Mouse (Mus musculus): Measurements from ENCODE around the gene Vmn1r210. TPM values are rescaled to one million over a fixed set of nuclear protein-coding genes. Genes with fewer than 3 reads are reported as not detected.

The Vmn1r210 gene
- polyA plus RNA-seq, 1 experiment from 2014 or later, result not detected

Other genes starting within 250 kb of the Vmn1r210 start
- not detected in 2 replicates for gene Vmn1r205, start 238.3 kb downstream of the Vmn1r210 start, polyA plus RNA-seq (2016; fragmentation: Nextera tagmentation; extraction: Ambion mirVana)
- gene Vmn1r206, start 207.1 kb downstream of the Vmn1r210 start, polyA plus RNA-seq (2016; fragmentation: Nextera tagmentation; extraction: Ambion mirVana), result not detected in 2 replicates
- gene Vmn1r207-ps, start 101.7 kb downstream of the Vmn1r210 start, polyA plus RNA-seq (2016; fragmentation: Nextera tagmentation; extraction: Ambion mirVana), result not detected in 2 replicates
- not detected in 2 replicates for gene Vmn1r208, start 53.9 kb downstream of the Vmn1r210 start, polyA plus RNA-seq (2016; fragmentation: Nextera tagmentation; extraction: Ambion mirVana)
- gene Vmn1r209, start 21.7 kb downstream of the Vmn1r210 start, polyA plus RNA-seq (2016; fragmentation: Nextera tagmentation; extraction: Ambion mirVana), result not detected in 2 replicates
- gene Vmn1r211, start 26.2 kb upstream of the Vmn1r210 start, polyA plus RNA-seq (2016; fragmentation: Nextera tagmentation; extraction: Ambion mirVana), result not detected in 2 replicates
- gene Vmn1r212, start 52.9 kb upstream of the Vmn1r210 start, polyA plus RNA-seq (2016; fragmentation: Nextera tagmentation; extraction: Ambion mirVana), result not detected in 2 replicates
- not detected in 2 replicates for gene Vmn1r213, start 176.3 kb upstream of the Vmn1r210 start, polyA plus RNA-seq (2016; fragmentation: Nextera tagmentation; extraction: Ambion mirVana)
- gene Vmn1r214, start 199.1 kb upstream of the Vmn1r210 start, polyA plus RNA-seq (2016; fragmentation: Nextera tagmentation; extraction: Ambion mirVana), result not detected in 2 replicates
- gene Vmn1r215, start 236.7 kb upstream of the Vmn1r210 start, polyA plus RNA-seq (2016; fragmentation: Nextera tagmentation; extraction: Ambion mirVana), result not detected in 2 replicates

Measured in embryonic facial prominence, embryonic 10.5 days (tissue).